Mouse (Mus musculus): ENCODE data around the gene Gm3298. TPM values are rescaled to one million over a fixed set of nuclear protein-coding genes. Genes with fewer than 3 reads are reported as not detected.
"Not testable (repeated sequence)": the region's sequence is repeated elsewhere in the genome, so short reads cannot be mapped to it uniquely, and the experiment has no call there.

Gm3298 gene
- polyA plus RNA-seq (2016; fragmentation: Nextera tagmentation; extraction: Ambion mirVana) = not detected in 2 replicates

GRCm38 (mm10) chr14:5015591-5015990 lies at the start of gene Gm3298:
Gm3298 (plus strand) TSS chr14:5015891.
- not testable (repeated sequence) for H3K36me3 ChIP-seq; H3K27me3 ChIP-seq (ENCODE audit: low read depth, poor library complexity, severe bottlenecking); DNase-seq (ENCODE audit: low spot score); H3K9me3 ChIP-seq (replicated peaks); H3K4me1 ChIP-seq; H3K4me3 ChIP-seq; H3K27ac ChIP-seq
- 77% methylated on average over 1 of the region's 2 CpGs for WGBS

- H3K27me3 ChIP-seq (ENCODE audit: low read depth, poor library complexity, severe bottlenecking); H3K27ac ChIP-seq; H3K4me1 ChIP-seq; H3K4me3 ChIP-seq; H3K9me3 ChIP-seq (replicated peaks); DNase-seq (ENCODE audit: low spot score); H3K36me3 ChIP-seq: not testable (repeated sequence)
These were observed 32.1 kb upstream of the Gm3298 start, which contains the start of gene Gm8297 for GRCm38 (mm10) chr14:4983635-4984034. Gm8297 (plus strand) TSS chr14:4983935.

DNA sequence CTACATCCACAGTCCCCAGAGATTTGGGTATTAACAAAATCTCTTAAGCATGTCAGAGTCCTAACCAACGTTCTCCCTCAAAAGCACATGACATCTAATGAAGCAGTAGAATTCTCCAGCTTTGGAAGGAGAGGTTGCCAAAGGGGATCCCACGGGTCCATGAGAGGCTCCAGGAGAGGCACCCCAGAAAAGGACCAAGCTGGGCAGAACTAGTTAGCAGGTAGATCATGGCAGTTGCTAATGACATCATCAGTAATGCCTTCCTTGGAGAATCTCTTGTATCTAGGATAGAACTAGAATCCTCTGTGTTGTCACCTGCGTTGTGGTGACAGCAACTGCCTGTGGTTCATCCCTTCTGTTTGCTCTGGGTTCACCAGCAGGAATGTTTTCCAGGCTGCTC lies 34.6 kb downstream of the Gm3298 start, which contains the start of gene 4930555G01Rik:
Gene 4930555G01Rik, plus strand, starts transcription at position 301 of the 400 bp plus-strand sequence.
- not testable (repeated sequence) for H3K27me3 ChIP-seq (ENCODE audit: low read depth, poor library complexity, severe bottlenecking); H3K9me3 ChIP-seq (replicated peaks); H3K4me1 ChIP-seq; H3K4me3 ChIP-seq; H3K36me3 ChIP-seq; DNase-seq (ENCODE audit: low spot score); H3K27ac ChIP-seq
- WGBS = no CpG with 5 or more reads among the region's 3 CpGs

Other genes with a start within 250 kb of the Gm3298 start
- not detected in 2 replicates for gene Gm9602, start 239.6 kb upstream of the Gm3298 start, polyA plus RNA-seq (2016; fragmentation: Nextera tagmentation; extraction: Ambion mirVana)
- not detected in 2 replicates for gene Gm3269, start 177.8 kb upstream of the Gm3298 start, polyA plus RNA-seq (2016; fragmentation: Nextera tagmentation; extraction: Ambion mirVana)
- gene Gm3264, start 160.3 kb upstream of the Gm3298 start, polyA plus RNA-seq (2016; fragmentation: Nextera tagmentation; extraction: Ambion mirVana) = 0.46 and 1.4 TPM in 2 replicates
- gene Gm3278, start 123.5 kb upstream of the Gm3298 start, polyA plus RNA-seq (2016; fragmentation: Nextera tagmentation; extraction: Ambion mirVana) = not detected in 2 replicates
- not detected in 2 replicates for gene Gm8297, start 32.0 kb upstream of the Gm3298 start, polyA plus RNA-seq (2016; fragmentation: Nextera tagmentation; extraction: Ambion mirVana)
- gene 4930555G01Rik, start 34.7 kb downstream of the Gm3298 start, polyA plus RNA-seq (2016; fragmentation: Nextera tagmentation; extraction: Ambion mirVana) = not detected in 2 replicates
- 1.1 and 1.6 TPM in 2 replicates for gene Gm8281, start 55.1 kb downstream of the Gm3298 start, polyA plus RNA-seq (2016; fragmentation: Nextera tagmentation; extraction: Ambion mirVana)
- not detected in 2 replicates for gene Gm8279, start 115.6 kb downstream of the Gm3298 start, polyA plus RNA-seq (2016; fragmentation: Nextera tagmentation; extraction: Ambion mirVana)
- not detected in 2 replicates for gene Gm3317, start 148.6 kb downstream of the Gm3298 start, polyA plus RNA-seq (2016; fragmentation: Nextera tagmentation; extraction: Ambion mirVana)
- not detected in 2 replicates for gene Gm8271, start 169.9 kb downstream of the Gm3298 start, polyA plus RNA-seq (2016; fragmentation: Nextera tagmentation; extraction: Ambion mirVana)
- not detected in 2 replicates for gene Gm3526, start 244.7 kb downstream of the Gm3298 start, polyA plus RNA-seq (2016; fragmentation: Nextera tagmentation; extraction: Ambion mirVana)